Mouse (Mus musculus): ENCODE data around the gene Echdc1. TPM values are rescaled to one million over a fixed set of nuclear protein-coding genes. Genes with fewer than 3 reads are reported as not detected.

The Echdc1 gene
- 21.4 and 24.9 TPM in 2 replicates for polyA plus RNA-seq (2016; fragmentation: Nextera tagmentation; extraction: Ambion mirVana)

DNA sequence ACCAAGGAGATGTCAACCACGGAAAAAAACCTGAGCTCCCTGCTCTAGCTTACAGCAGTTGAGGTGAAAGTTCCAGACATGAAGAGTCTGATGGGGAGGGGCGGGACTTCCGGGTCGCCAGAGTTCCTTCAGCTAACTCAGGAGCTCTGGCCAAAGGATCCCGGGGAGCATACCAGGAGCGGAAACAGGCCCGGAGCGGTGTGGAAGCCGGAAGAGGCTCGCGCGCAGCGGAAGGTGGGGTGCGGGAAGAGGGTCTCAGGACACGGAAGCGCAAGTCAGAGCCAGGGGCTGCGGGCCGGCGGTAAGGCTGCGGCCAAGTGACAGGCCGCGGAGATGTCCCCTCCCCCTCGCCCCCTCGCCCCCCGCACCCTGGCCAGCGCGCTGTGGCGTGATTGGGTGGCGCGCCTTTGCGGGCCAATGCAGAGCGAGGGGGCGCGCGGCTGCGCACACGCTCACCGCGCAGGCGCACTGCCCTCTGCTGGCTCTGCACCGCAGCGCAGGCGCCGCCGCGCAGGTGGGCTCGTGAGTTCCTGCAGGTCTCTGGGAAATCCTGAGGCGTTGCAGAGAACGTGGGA lies at the start of gene Echdc1:
TSS of gene Echdc1 (plus strand) at position 103 of the 575 bp plus-strand sequence.
- H3K4me1 ChIP-seq: peaks cover 5% of the 10 kb centered on the region; the same call in 1 of the 2 replicates
- H3K36me3 ChIP-seq: no peaks in the 10 kb centered on the region
- peak within 1 kb of the TSS; percentile 64 for H3K9ac ChIP-seq
- H3K4me2 ChIP-seq (replicated peaks): peak within 1 kb of the TSS; percentile 68
- H3K9me3 ChIP-seq: no peaks in the 10 kb centered on the region
- H3K4me3 ChIP-seq: peak within 1 kb of the TSS; percentile 58
- WGBS: under 1% methylated on average over 42 of the region's 49 CpGs
- H3K27me3 ChIP-seq (replicated peaks): no peaks in the 10 kb centered on the region
- H3K27ac ChIP-seq: peak within 1 kb of the TSS; percentile 73
- peak; percentile 99 for ATAC-seq (ENCODE audit: low FRiP score, low read depth)

- H3K4me1 ChIP-seq: no peaks in the 10 kb centered on the region
- 84% methylated on average over 1 of the region's 1 CpGs for WGBS
- H3K9me3 ChIP-seq: no peaks in the 10 kb centered on the region
- H3K27ac ChIP-seq: no peak overlapping the region
- no peak for ATAC-seq (ENCODE audit: low FRiP score, low read depth)
- no peak overlapping the region for H3K4me2 ChIP-seq (replicated peaks)
- H3K4me3 ChIP-seq: no peak overlapping the region
- no peaks in the 10 kb centered on the region for H3K36me3 ChIP-seq
- no peaks in the 10 kb centered on the region for H3K27me3 ChIP-seq (replicated peaks)
- no peak overlapping the region for H3K9ac ChIP-seq
Observed at GRCm38 (mm10) chr10:29281736-29282135, 31.2 kb upstream of the Echdc1 start.

GRCm38 (mm10) chr10:29285757-29286156 lies 27.2 kb upstream of the Echdc1 start:
- no peak overlapping the region for H3K9ac ChIP-seq
- no peak for ATAC-seq (ENCODE audit: low FRiP score, low read depth)
- no peaks in the 10 kb centered on the region for H3K4me1 ChIP-seq
- no peak overlapping the region for H3K4me3 ChIP-seq
- no peak overlapping the region for H3K4me2 ChIP-seq (replicated peaks)
- H3K27me3 ChIP-seq (replicated peaks): no peaks in the 10 kb centered on the region
- 94% methylated on average over 1 of the region's 1 CpGs for WGBS
- no peak overlapping the region for H3K27ac ChIP-seq
- no peaks in the 10 kb centered on the region for H3K9me3 ChIP-seq
- H3K36me3 ChIP-seq: no peaks in the 10 kb centered on the region

DNA sequence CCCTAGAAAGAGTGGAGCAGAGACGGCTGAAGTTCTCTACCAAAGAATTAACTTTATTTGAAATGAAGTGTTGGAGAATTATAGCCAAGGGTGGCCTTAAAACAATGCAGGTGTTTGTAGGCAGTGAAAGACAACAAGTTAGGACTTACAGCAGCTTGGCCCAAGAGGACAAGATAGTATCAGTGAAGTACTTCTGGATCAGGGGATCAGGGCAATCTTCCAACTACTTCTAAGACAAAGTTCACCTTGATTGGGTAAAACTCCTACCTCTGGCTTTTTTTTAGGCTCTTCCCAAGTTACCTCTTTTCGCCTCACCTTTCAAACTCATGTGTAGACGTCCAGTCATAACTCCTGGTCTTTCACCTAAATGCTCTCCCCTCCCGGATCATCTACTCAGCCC lies 10.7 kb upstream of the Echdc1 start:
- Histone ChIP-seq H3K27ac (no peak overlapping the region), H3K9ac (no peak overlapping the region), H3K4me2 (replicated peaks) (no peak overlapping the region), H3K27me3 (replicated peaks) (no peaks in the 10 kb centered on the region), H3K36me3 (no peaks in the 10 kb centered on the region), H3K9me3 (no peaks in the 10 kb centered on the region), H3K4me1 (no peaks in the 10 kb centered on the region), H3K4me3 (no peak overlapping the region)
- WGBS: 94% methylated on average over 4 of the region's 4 CpGs
- no peak for ATAC-seq (ENCODE audit: low FRiP score, low read depth)

GRCm38 (mm10) chr10:29311480-29312219 lies 1.3 kb upstream of the Echdc1 start:
- H3K4me2 ChIP-seq (replicated peaks): peak overlapping the region; percentile 68; the same call in 1 of the 2 replicates
- peaks cover 5% of the 10 kb centered on the region; the same call in 1 of the 2 replicates for H3K4me1 ChIP-seq
- no peak for ATAC-seq (ENCODE audit: low FRiP score, low read depth)
- 65% methylated on average over 4 of the region's 4 CpGs for WGBS
- no peak overlapping the region for H3K27ac ChIP-seq
- H3K36me3 ChIP-seq: no peaks in the 10 kb centered on the region
- no peaks in the 10 kb centered on the region for H3K27me3 ChIP-seq (replicated peaks)
- H3K9ac ChIP-seq: no peak overlapping the region
- H3K4me3 ChIP-seq: no peak overlapping the region
- H3K9me3 ChIP-seq: no peaks in the 10 kb centered on the region

- Histone ChIP-seq H3K9me3 (no peaks in the 10 kb centered on the region), H3K4me2 (replicated peaks) (peak overlapping the region; percentile 68), H3K4me1 (peaks cover 5% of the 10 kb centered on the region; the same call in 1 of the 2 replicates), H3K9ac (peak overlapping the region; percentile 64; the same call in 1 of the 2 replicates), H3K27me3 (replicated peaks) (no peaks in the 10 kb centered on the region), H3K36me3 (no peaks in the 10 kb centered on the region), H3K4me3 (peak overlapping the region; percentile 58; the same call in 1 of the 2 replicates), H3K27ac (no peak overlapping the region)
- 0 out of 2 replicates have a peak, but pooled peaks have one; percentile 0 for ATAC-seq (ENCODE audit: low FRiP score, low read depth)
- 44% methylated on average over 5 of the region's 5 CpGs for WGBS
Observed at GRCm38 (mm10) chr10:29313905-29314304, 939 bp downstream of the Echdc1 start.

GRCm38 (mm10) chr10:29324817-29325216 lies 11.9 kb downstream of the Echdc1 start:
- no peak overlapping the region for H3K9ac ChIP-seq
- no peaks in the 10 kb centered on the region for H3K9me3 ChIP-seq
- 89% methylated on average over 2 of the region's 2 CpGs for WGBS
- H3K4me2 ChIP-seq (replicated peaks): no peak overlapping the region
- no peak for ATAC-seq (ENCODE audit: low FRiP score, low read depth)
- H3K4me3 ChIP-seq: no peak overlapping the region
- no peaks in the 10 kb centered on the region for H3K4me1 ChIP-seq
- no peaks in the 10 kb centered on the region for H3K36me3 ChIP-seq
- H3K27ac ChIP-seq: no peak overlapping the region
- no peaks in the 10 kb centered on the region for H3K27me3 ChIP-seq (replicated peaks)

GRCm38 (mm10) chr10:29333836-29334235 lies 20.9 kb downstream of the Echdc1 start:
- no peak for ATAC-seq (ENCODE audit: low FRiP score, low read depth)
- H3K36me3 ChIP-seq: no peaks in the 10 kb centered on the region
- H3K9me3 ChIP-seq: no peaks in the 10 kb centered on the region
- H3K9ac ChIP-seq: no peak overlapping the region
- H3K4me1 ChIP-seq: no peaks in the 10 kb centered on the region
- 79% methylated on average over 4 of the region's 4 CpGs for WGBS
- no peaks in the 10 kb centered on the region for H3K27me3 ChIP-seq (replicated peaks)
- no peak overlapping the region for H3K27ac ChIP-seq
- no peak overlapping the region for H3K4me2 ChIP-seq (replicated peaks)
- H3K4me3 ChIP-seq: no peak overlapping the region

- WGBS: 59% methylated on average over 4 of the region's 4 CpGs
- no peak overlapping the region for H3K4me3 ChIP-seq
- H3K36me3 ChIP-seq: no peaks in the 10 kb centered on the region
- no peak overlapping the region for H3K4me2 ChIP-seq (replicated peaks)
- no peaks in the 10 kb centered on the region for H3K27me3 ChIP-seq (replicated peaks)
- no peak overlapping the region for H3K9ac ChIP-seq
- no peaks in the 10 kb centered on the region for H3K4me1 ChIP-seq
- 0 out of 2 replicates have a peak, but pooled peaks have one; percentile 35 for ATAC-seq (ENCODE audit: low FRiP score, low read depth)
- H3K27ac ChIP-seq: no peak overlapping the region
- no peaks in the 10 kb centered on the region for H3K9me3 ChIP-seq
Observed at GRCm38 (mm10) chr10:29338355-29339056, 25.5 kb downstream of the Echdc1 start.

- 94% methylated on average over 4 of the region's 4 CpGs for WGBS
- no peaks in the 10 kb centered on the region for H3K4me1 ChIP-seq
- H3K9me3 ChIP-seq: no peaks in the 10 kb centered on the region
- H3K9ac ChIP-seq: no peak overlapping the region
- ATAC-seq (ENCODE audit: low FRiP score, low read depth): no peak
- no peak overlapping the region for H3K4me2 ChIP-seq (replicated peaks)
- H3K27me3 ChIP-seq (replicated peaks): no peaks in the 10 kb centered on the region
- H3K27ac ChIP-seq: no peak overlapping the region
- H3K36me3 ChIP-seq: peaks cover 22% of the 10 kb centered on the region
- H3K4me3 ChIP-seq: no peak overlapping the region
Observed at GRCm38 (mm10) chr10:29344232-29344631, 31.3 kb downstream of the Echdc1 start.

GRCm38 (mm10) chr10:29346638-29347037 lies 33.7 kb downstream of the Echdc1 start:
- WGBS: 98% methylated on average over 7 of the region's 7 CpGs
- Histone ChIP-seq H3K4me2 (replicated peaks) (no peak overlapping the region), H3K4me1 (no peaks in the 10 kb centered on the region), H3K9ac (no peak overlapping the region), H3K9me3 (no peaks in the 10 kb centered on the region), H3K4me3 (no peak overlapping the region), H3K36me3 (peaks cover 24% of the 10 kb centered on the region), H3K27ac (no peak overlapping the region), H3K27me3 (replicated peaks) (no peaks in the 10 kb centered on the region)
- ATAC-seq (ENCODE audit: low FRiP score, low read depth): no peak

- Histone ChIP-seq H3K9me3 (no peaks in the 10 kb centered on the region), H3K27ac (no peak overlapping the region), H3K9ac (no peak overlapping the region), H3K4me2 (replicated peaks) (no peak overlapping the region), H3K4me3 (no peak overlapping the region), H3K4me1 (no peaks in the 10 kb centered on the region), H3K27me3 (replicated peaks) (no peaks in the 10 kb centered on the region), H3K36me3 (peaks cover 15% of the 10 kb centered on the region)
- 88% methylated on average over 2 of the region's 2 CpGs for WGBS
- ATAC-seq (ENCODE audit: low FRiP score, low read depth): no peak
Observed at GRCm38 (mm10) chr10:29351420-29351819, 38.5 kb downstream of the Echdc1 start.
